Mouse (Mus musculus) c-Kit-negative CD71-positive TER-119-positive erythroid progenitor cells, embryonic 14.5 days (primary cell): Measurements from ENCODE around the gene Ntn4.
"Not testable (repeated sequence)": the region's sequence is repeated elsewhere in the genome, so short reads cannot be mapped to it uniquely, and the experiment has no call there.

ENCODE experiments used
- DNase-seq: peaks from one replicate; pipeline ENCODE4 v3.0.0-alpha.2; 2013; ENCODE audit warnings: low read depth, low spot score

Gene Ntn4

GRCm38 (mm10) chr10:93683896-93684295, 43.4 kb downstream of the Ntn4 start:
- DNase-seq = no peak

GRCm38 (mm10) chr10:93685416-93685815, 44.9 kb downstream of the Ntn4 start:
- DNase-seq = not testable (repeated sequence)

DNA sequence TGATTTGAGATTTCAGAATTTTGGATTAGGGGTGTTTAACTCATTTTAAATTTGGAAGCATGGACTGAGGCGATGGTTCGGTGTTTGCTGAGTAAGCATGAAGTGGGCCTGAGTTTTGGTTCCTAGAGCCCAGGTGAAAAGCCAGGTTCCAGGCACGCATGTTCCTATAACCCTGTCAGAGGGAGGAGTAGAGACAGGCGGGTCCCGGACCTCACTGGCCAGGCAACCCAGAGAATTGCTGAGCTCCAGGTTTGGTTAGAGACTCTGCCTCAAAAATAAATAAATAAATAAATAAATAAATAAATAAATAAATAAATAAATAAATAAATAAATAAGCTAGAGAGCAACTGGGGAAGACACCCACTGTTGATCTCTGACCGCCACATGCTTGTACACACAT, 46.1 kb downstream of the Ntn4 start:
- DNase-seq = no peak

DNA sequence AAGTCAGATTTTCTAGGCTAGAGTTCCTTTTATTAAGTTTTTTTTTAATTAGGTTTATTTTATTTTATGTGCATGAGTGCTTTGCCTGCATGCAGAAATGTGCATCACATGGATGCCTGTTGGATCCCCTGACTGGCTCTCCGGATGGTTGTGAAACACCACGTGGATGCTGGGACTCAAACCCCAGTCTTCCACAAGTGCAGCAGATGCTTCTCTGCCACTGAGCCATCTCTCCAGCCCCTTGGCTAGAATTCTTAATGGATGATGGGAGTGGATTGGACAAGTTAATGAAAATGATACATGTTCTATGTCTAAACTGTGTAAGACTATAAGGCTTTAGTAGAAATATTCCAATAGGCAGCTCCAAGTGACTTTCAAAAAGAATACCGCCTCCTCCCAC, 47.3 kb downstream of the Ntn4 start:
- no peak for DNase-seq

DNA sequence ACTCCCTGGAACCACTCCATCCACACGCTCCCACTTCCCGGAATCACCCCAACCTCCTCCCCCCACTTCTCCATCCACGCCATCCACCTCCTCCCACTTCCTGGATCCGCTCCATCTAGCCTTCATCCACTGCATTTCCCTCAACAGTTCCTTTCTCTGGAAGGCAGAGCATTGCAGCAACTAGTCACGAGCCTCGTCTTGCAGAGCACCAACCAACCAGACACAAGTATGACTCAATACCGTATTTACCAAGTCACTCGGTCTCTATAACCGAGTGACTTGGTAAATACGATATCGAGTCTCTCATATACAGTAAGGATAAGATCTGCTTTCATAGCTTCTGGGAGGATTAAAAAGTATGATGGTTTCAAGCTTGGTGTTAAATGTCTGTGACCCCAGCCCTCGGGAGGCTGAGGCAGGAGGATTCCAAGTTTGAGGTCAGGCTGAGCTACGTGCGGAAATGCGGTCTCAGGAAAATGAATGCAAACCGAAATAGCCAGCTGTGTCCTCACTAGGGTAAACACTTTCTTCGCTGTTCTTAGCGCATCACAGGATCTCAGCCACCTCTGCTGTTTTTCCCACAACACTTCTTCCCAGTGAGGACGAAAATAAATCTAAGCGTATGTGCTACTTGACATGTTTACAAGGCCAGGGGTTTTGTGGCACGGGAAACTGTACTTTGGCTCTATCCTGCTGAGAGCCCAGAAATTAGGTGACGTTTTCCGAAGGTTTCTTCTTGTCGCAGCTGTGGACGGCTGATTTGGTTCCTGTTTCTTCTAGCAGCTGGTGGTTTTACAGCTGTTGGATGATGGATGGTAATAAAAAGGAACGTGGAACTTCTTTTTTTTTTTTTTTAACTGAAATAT, 48.1 kb downstream of the Ntn4 start:
- no peak for DNase-seq

- DNase-seq = no peak
Measured at GRCm38 (mm10) chr10:93691344-93691743, 50.9 kb downstream of the Ntn4 start.

GRCm38 (mm10) chr10:93695043-93695791, 54.7 kb downstream of the Ntn4 start:
- DNase-seq = no peak

GRCm38 (mm10) chr10:93696001-93696400, 55.5 kb downstream of the Ntn4 start:
- DNase-seq = no peak

DNA sequence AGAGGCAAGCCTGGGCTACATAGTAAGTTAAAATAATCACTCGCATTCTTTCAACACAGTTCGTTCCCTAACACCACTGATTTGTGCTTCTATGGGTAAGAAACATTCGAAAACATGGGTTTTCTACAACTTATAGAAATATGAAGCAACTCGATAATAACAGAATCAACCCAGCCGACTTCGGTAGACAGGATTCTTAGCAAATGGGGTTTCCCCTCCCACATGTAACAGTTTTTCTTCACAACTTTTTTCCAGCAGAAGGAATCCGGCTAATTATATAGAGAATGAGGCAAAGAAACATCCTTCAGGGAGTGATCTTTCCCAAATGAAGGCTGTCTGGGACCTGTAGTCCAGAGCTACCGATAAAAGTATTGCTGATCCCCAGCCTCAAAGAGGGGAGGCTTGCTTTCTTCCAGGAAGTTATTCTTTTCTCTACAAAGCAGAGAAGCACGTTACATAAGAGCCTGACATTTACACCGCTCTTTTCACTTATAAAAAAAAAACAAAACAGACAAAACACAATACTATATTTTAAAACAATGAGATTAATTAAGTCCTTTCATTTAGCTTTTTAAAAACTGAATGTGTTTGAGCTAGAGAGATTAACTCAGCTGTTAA, 57.5 kb downstream of the Ntn4 start:
- DNase-seq = no peak

- DNase-seq = no peak
Measured at GRCm38 (mm10) chr10:93699689-93700478, 59.4 kb downstream of the Ntn4 start.

GRCm38 (mm10) chr10:93700589-93701363, 60.3 kb downstream of the Ntn4 start:
- DNase-seq = no peak

GRCm38 (mm10) chr10:93703946-93704345, 63.5 kb downstream of the Ntn4 start:
- no peak for DNase-seq

GRCm38 (mm10) chr10:93707149-93708075, 66.9 kb downstream of the Ntn4 start:
- no peak for DNase-seq

- no peak for DNase-seq
Measured at GRCm38 (mm10) chr10:93708076-93708473, 67.6 kb downstream of the Ntn4 start.

DNA sequence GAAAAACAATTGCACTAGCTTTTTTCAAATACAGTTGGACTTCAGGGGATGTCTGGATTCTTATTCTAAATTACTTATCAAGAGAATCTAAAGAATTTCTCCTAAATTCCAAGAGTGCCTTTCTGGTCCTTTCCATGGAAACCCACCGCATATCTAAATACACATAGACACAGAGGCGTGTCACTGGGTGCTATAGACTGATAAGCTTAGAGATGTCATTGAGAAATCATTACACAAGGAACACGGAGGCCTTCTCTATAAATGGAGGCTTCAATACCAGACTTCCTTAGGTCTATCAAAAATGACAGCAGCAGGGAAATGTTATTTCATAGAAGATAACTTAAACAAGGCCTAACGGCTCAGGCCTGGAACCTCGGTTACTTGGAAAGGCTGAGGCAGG, 68.0 kb downstream of the Ntn4 start:
- peak; percentile 16 for DNase-seq

DNA sequence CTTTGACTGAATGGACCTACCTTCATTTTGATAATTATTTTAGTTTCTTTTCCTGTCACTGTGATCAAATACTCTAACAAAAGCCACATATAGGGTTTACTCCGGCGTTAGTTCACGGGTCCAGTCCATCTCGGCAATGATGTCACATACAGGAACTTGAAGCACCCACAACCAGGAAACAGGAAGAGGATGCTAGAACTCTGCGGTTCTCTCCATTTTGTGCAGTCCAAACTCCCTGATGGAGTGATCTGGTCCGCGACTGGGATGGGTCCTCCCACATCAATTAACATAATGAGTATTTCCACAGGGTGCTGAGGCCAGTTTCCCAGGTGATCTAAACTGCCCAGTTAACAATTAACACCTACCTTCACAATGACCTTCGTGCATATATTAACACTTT, 69.1 kb downstream of the Ntn4 start:
- DNase-seq = no peak

- DNase-seq = no peak
Measured at GRCm38 (mm10) chr10:93721625-93722337, 81.3 kb downstream of the Ntn4 start.

DNA sequence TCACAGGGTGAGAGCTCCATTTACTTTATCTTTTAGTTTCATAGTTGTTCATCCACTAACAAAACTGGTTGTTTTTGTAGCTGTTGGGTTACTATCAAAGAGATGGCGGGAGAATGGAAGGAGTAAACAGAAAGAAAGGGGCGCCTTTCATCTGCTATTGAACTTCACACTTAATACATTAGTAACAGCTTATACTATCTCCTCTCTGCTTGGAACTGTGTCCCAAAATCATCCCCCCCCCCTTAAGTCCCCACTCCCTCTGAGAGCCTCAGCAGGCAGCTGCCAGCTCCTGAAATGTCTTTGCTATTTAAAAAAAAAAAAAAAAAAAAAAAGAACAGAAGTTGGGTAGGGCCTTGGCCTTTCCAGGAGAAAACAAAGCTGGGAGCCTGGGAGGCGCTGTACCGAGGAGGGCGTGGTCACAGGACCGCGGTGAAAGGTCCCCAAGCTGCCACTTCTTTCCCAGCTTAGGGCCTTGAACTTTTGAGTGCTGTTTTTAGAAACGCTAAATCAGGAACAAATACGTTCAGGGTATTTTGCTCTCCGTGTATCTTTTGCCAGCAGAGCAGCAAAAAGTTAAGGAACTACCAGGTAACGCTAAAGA, 83.6 kb downstream of the Ntn4 start:
- no peak for DNase-seq

- no peak for DNase-seq
Measured at GRCm38 (mm10) chr10:93728131-93728530, 87.7 kb downstream of the Ntn4 start.
